Mouse (Mus musculus) embryonic stem cell, embryonic (primary cell): ENCODE results near the gene Gp5.
"Not testable (repeated sequence)": the region's sequence is repeated elsewhere in the genome, so short reads cannot be mapped to it uniquely, and the experiment has no call there.

Source experiments
- CTCF ChIA-PET, 4 experiments: fragments of 300-600 bp in 2 of 4; fragments of 350-600 bp in 2 of 4; sonication (Branson Sonifier 250); formaldehyde crosslinking; loops; one replicate each; lab custom pipeline; 2022; ENCODE audit warnings: inconsistent platforms in 2 of 4; lab: Charles Lee
- POLR2A ChIA-PET, 4 experiments: fragments of 300-600 bp in 2 of 4; fragments of 350-600 bp in 2 of 4; sonication (Branson Sonifier 250); formaldehyde crosslinking; loops; one replicate each; lab custom pipeline; 2022; ENCODE audit warnings: antibody characterized with exemption in 4 of 4, inconsistent platforms in 1 of 4; lab: Charles Lee

The Gp5 gene

GRCm38 (mm10) chr16:30310647-30311046, at the start of gene Gp5:
Gp5 (minus strand) TSS chr16:30310779.
- POLR2A ChIA-PET, result interaction anchor here (1.1 to 4.5 kb wide), 9 partner anchors 7 to 252 kb away, joined by 3 to 25 read pairs (median 8); partner anchors contain the start of gene Lrrc15 (in 1 of the 4)
- CTCF ChIA-PET, result interaction anchor here in 2 of 4 experiments (0.6 to 1.2 kb wide), 3 partner anchors 19 to 228 kb away, joined by 3 read pairs; no protein-coding TSS in a partner anchor

GRCm38 (mm10) chr16:30353489-30353888, 42.9 kb upstream of the Gp5 start:
- POLR2A ChIA-PET, result interaction anchor here in 2 of 4 experiments (0.9 to 1.7 kb wide), 8 partner anchors 9 to 199 kb away, joined by 3 to 5 read pairs (median 4); partner anchors contain the start of gene Lrrc15 (in 1 of the 2)

GRCm38 (mm10) chr16:30314236-30314635, 3.7 kb upstream of the Gp5 start:
- POLR2A ChIA-PET, result interaction anchor here in 1 of 4 experiments (0.5 to 1.0 kb wide), 5 partner anchors 13 to 379 kb away, joined by 3 to 4 read pairs (median 3); no protein-coding TSS in a partner anchor
- CTCF ChIA-PET, result interaction anchor here (0.5 to 1.6 kb wide), 21 partner anchors 8 to 580 kb away, joined by 3 to 7 read pairs (median 4); no protein-coding TSS in a partner anchor

More at GRCm38 (mm10) chr16:30353489-30353888, 42.9 kb upstream of the Gp5 start:
- CTCF ChIA-PET, result not testable (repeated sequence)

- CTCF ChIA-PET, result interaction anchor here in 3 of 4 experiments (0.6 to 2.3 kb wide), 4 partner anchors 18 to 210 kb away, joined by 3 to 9 read pairs (median 4); no protein-coding TSS in a partner anchor
- POLR2A ChIA-PET, result interaction anchor here (0.9 to 4.5 kb wide), 15 partner anchors 8 to 253 kb away, joined by 3 to 25 read pairs (median 8); partner anchors contain the start of gene Lrrc15 (in 1 of the 4)
Measured at GRCm38 (mm10) chr16:30310171-30310515, 436 bp downstream of the Gp5 start.

GRCm38 (mm10) chr16:30309395-30310170, 996 bp downstream of the Gp5 start:
- CTCF ChIA-PET, result interaction anchor here (0.7 to 2.3 kb wide), 20 partner anchors 7 to 211 kb away, joined by 3 to 13 read pairs (median 4); partner anchors contain the start of gene Lrrc15 (in 1 of the 4)
- POLR2A ChIA-PET, result interaction anchor here (0.7 to 4.5 kb wide), 51 partner anchors 8 to 652 kb away, joined by 3 to 25 read pairs (median 5); partner anchors contain the start of gene Lrrc15 (in 3 of the 4)

- ChIA-PET CTCF (interaction anchor here (0.7 to 2.3 kb wide), 23 partner anchors 8 to 362 kb away, joined by 3 to 13 read pairs (median 4); partner anchors contain the start of gene Lrrc15 (in 3 of the 4)), POLR2A (interaction anchor here (0.5 to 4.5 kb wide), 59 partner anchors 9 to 1254 kb away, joined by 3 to 25 read pairs (median 5); partner anchors contain the start of gene Lrrc15 (in 3 of the 4))
Measured at GRCm38 (mm10) chr16:30308616-30309394, 1.8 kb downstream of the Gp5 start.

- ChIA-PET CTCF (interaction anchor here (0.5 to 2.3 kb wide), 21 partner anchors 8 to 1116 kb away, joined by 3 to 13 read pairs (median 5); partner anchors contain the start of gene Lrrc15 (in 3 of the 4)), POLR2A (interaction anchor here (0.5 to 4.5 kb wide), 46 partner anchors 8 to 1254 kb away, joined by 3 to 25 read pairs (median 6); partner anchors contain the start of gene Lrrc15 (in 2 of the 4))
Measured at GRCm38 (mm10) chr16:30307961-30308615, 2.5 kb downstream of the Gp5 start.

- ChIA-PET POLR2A (interaction anchor here in 3 of 4 experiments (0.6 to 4.5 kb wide), 13 partner anchors 11 to 206 kb away, joined by 3 to 25 read pairs (median 14); partner anchors contain the start of gene Lrrc15 (in 2 of the 3)), CTCF (interaction anchor here in 3 of 4 experiments (0.8 to 1.6 kb wide), 5 partner anchors 16 to 573 kb away, joined by 3 to 5 read pairs (median 3); partner anchors contain the start of gene Lrrc15 (in 1 of the 3))
Measured at GRCm38 (mm10) chr16:30307306-30307705, 3.3 kb downstream of the Gp5 start.

- POLR2A ChIA-PET, result interaction anchor here in 2 of 4 experiments (1.0 to 1.5 kb wide), 4 partner anchors 10 to 56 kb away, joined by 3 read pairs; no protein-coding TSS in a partner anchor
- CTCF ChIA-PET, result interaction anchor here in 2 of 4 experiments (0.5 to 1.0 kb wide), 2 partner anchors 76 to 765 kb away, joined by 3 to 10 read pairs; no protein-coding TSS in a partner anchor
Measured at GRCm38 (mm10) chr16:30306102-30306501, 4.5 kb downstream of the Gp5 start.

GRCm38 (mm10) chr16:30304236-30304635, 6.3 kb downstream of the Gp5 start:
- CTCF ChIA-PET, result no interaction called here

GRCm38 (mm10) chr16:30303411-30303810, 7.2 kb downstream of the Gp5 start:
- CTCF ChIA-PET, result no interaction called here

More at GRCm38 (mm10) chr16:30304236-30304635, 6.3 kb downstream of the Gp5 start:
- POLR2A ChIA-PET, result no interaction called here

GRCm38 (mm10) chr16:30302686-30303085, 7.9 kb downstream of the Gp5 start:
- ChIA-PET POLR2A (interaction anchor here in 1 of 4 experiments (0.7 kb wide), 1 partner anchor 206 kb away, joined by 3 read pairs; no protein-coding TSS in a partner anchor), CTCF (interaction anchor here in 1 of 4 experiments (2.6 kb wide), 1 partner anchor 11 kb away, joined by 8 read pairs; no protein-coding TSS in a partner anchor)

More at GRCm38 (mm10) chr16:30303411-30303810, 7.2 kb downstream of the Gp5 start:
- POLR2A ChIA-PET, result interaction anchor here in 1 of 4 experiments (0.7 kb wide), 1 partner anchor 206 kb away, joined by 3 read pairs; no protein-coding TSS in a partner anchor

- ChIA-PET CTCF (interaction anchor here in 3 of 4 experiments (0.7 to 2.6 kb wide), 5 partner anchors 8 to 215 kb away, joined by 3 to 8 read pairs (median 3); no protein-coding TSS in a partner anchor), POLR2A (interaction anchor here (0.6 to 3.0 kb wide), 7 partner anchors 9 to 30 kb away, joined by 3 to 12 read pairs (median 4); no protein-coding TSS in a partner anchor)
Measured at GRCm38 (mm10) chr16:30299711-30300277, 10.8 kb downstream of the Gp5 start.

- ChIA-PET CTCF (interaction anchor here in 1 of 4 experiments (0.7 kb wide), 1 partner anchor 17 kb away, joined by 4 read pairs; no protein-coding TSS in a partner anchor), POLR2A (interaction anchor here in 2 of 4 experiments (0.6 to 1.1 kb wide), 4 partner anchors 11 to 110 kb away, joined by 3 to 4 read pairs (median 4); no protein-coding TSS in a partner anchor)
Measured at GRCm38 (mm10) chr16:30297450-30297849, 13.1 kb downstream of the Gp5 start.

GRCm38 (mm10) chr16:30296601-30297275, 13.8 kb downstream of the Gp5 start:
- CTCF ChIA-PET, result interaction anchor here in 1 of 4 experiments (0.5 kb wide), 1 partner anchor 34 kb away, joined by 3 read pairs; no protein-coding TSS in a partner anchor
- POLR2A ChIA-PET, result interaction anchor here in 3 of 4 experiments (0.7 to 2.0 kb wide), 6 partner anchors 9 to 111 kb away, joined by 3 to 6 read pairs (median 4); partner anchors contain the start of gene Gp5 (in 1 of the 3)
